Mouse (Mus musculus): ENCODE data around the gene Dbr1. TPM values are rescaled to one million over a fixed set of nuclear protein-coding genes. Genes with fewer than 3 reads are reported as not detected.

Dbr1 gene
- polyA plus RNA-seq, 1 experiment from 2014 or later: 22.0 TPM

Other genes starting within 250 kb of the Dbr1 start
- 0.17 and 0.23 TPM in 2 replicates for gene Esyt3, start 217.2 kb upstream of the Dbr1 start, polyA plus RNA-seq (2014; fragmentation: Nextera tagmentation; extraction: Ambion mirVana)
- gene Mras, start 138.4 kb upstream of the Dbr1 start, polyA plus RNA-seq (2014; fragmentation: Nextera tagmentation; extraction: Ambion mirVana): 5.8 and 6.4 TPM in 2 replicates
- 0.19 TPM in 1 of 2 replicates, not detected in the other for gene Nme9, start 124.3 kb upstream of the Dbr1 start, polyA plus RNA-seq (2014; fragmentation: Nextera tagmentation; extraction: Ambion mirVana)
- 23.4 and 24.4 TPM in 2 replicates for gene Armc8, start 6.9 kb upstream of the Dbr1 start, polyA plus RNA-seq (2014; fragmentation: Nextera tagmentation; extraction: Ambion mirVana)
- gene A4gnt, start 36.7 kb downstream of the Dbr1 start, polyA plus RNA-seq (2014; fragmentation: Nextera tagmentation; extraction: Ambion mirVana): not detected in 2 replicates
- 16.5 and 16.6 TPM in 2 replicates for gene Dzip1l, start 53.7 kb downstream of the Dbr1 start, polyA plus RNA-seq (2014; fragmentation: Nextera tagmentation; extraction: Ambion mirVana)
- gene Cldn18, start 141.5 kb downstream of the Dbr1 start, polyA plus RNA-seq (2014; fragmentation: Nextera tagmentation; extraction: Ambion mirVana): 0.13 TPM in 1 of 2 replicates, not detected in the other

Data from heart, embryonic 11.5 days (tissue).